Mouse (Mus musculus): ENCODE measurements around the gene Zfp677. TPM values are rescaled to one million over a fixed set of nuclear protein-coding genes. Genes with fewer than 3 reads are reported as not detected.

The Zfp677 gene
- polyA plus RNA-seq (2014; fragmentation: Illumina TruSeq; extraction: RNeasy Lipid Tissue Mini Kit (QIAGEN cat#74804); ENCODE audit: low read depth, low replicate concordance): 1.3 TPM

GRCm38 (mm10) chr17:21383391-21384056 lies at the start of gene Zfp677:
Zfp677 (plus strand) TSS chr17:21383748.

GRCm38 (mm10) chr17:21422664-21423599 lies 39.4 kb downstream of the Zfp677 start, which contains the start of gene Zfp54:
Zfp54 (plus strand) TSS chr17:21423227.

Other genes starting within 250 kb of the Zfp677 start
- gene Vmn1r234, start 157.7 kb upstream of the Zfp677 start, polyA plus RNA-seq (2014; fragmentation: Illumina TruSeq; extraction: RNeasy Lipid Tissue Mini Kit (QIAGEN cat#74804); ENCODE audit: low read depth, low replicate concordance): not detected
- gene Vmn1r235, start 127.3 kb upstream of the Zfp677 start, polyA plus RNA-seq (2014; fragmentation: Illumina TruSeq; extraction: RNeasy Lipid Tissue Mini Kit (QIAGEN cat#74804); ENCODE audit: low read depth, low replicate concordance): not detected
- gene Vmn1r236, start 100.8 kb upstream of the Zfp677 start, polyA plus RNA-seq (2014; fragmentation: Illumina TruSeq; extraction: RNeasy Lipid Tissue Mini Kit (QIAGEN cat#74804); ENCODE audit: low read depth, low replicate concordance): not detected
- not detected for gene Vmn1r237, start 71.9 kb upstream of the Zfp677 start, polyA plus RNA-seq (2014; fragmentation: Illumina TruSeq; extraction: RNeasy Lipid Tissue Mini Kit (QIAGEN cat#74804); ENCODE audit: low read depth, low replicate concordance)
- gene Zfp54, start 39.5 kb downstream of the Zfp677 start, polyA plus RNA-seq (2014; fragmentation: Illumina TruSeq; extraction: RNeasy Lipid Tissue Mini Kit (QIAGEN cat#74804); ENCODE audit: low read depth, low replicate concordance): 2.3 TPM
- gene Zfp51, start 66.6 kb downstream of the Zfp677 start, polyA plus RNA-seq (2014; fragmentation: Illumina TruSeq; extraction: RNeasy Lipid Tissue Mini Kit (QIAGEN cat#74804); ENCODE audit: low read depth, low replicate concordance): 8.2 TPM
- 3.6 TPM for gene Zfp53, start 105.2 kb downstream of the Zfp677 start, polyA plus RNA-seq (2014; fragmentation: Illumina TruSeq; extraction: RNeasy Lipid Tissue Mini Kit (QIAGEN cat#74804); ENCODE audit: low read depth, low replicate concordance)
- 8.1 TPM for gene Zfp52, start 151.8 kb downstream of the Zfp677 start, polyA plus RNA-seq (2014; fragmentation: Illumina TruSeq; extraction: RNeasy Lipid Tissue Mini Kit (QIAGEN cat#74804); ENCODE audit: low read depth, low replicate concordance)
- 6.7 TPM for gene Zfp948, start 183.3 kb downstream of the Zfp677 start, polyA plus RNA-seq (2014; fragmentation: Illumina TruSeq; extraction: RNeasy Lipid Tissue Mini Kit (QIAGEN cat#74804); ENCODE audit: low read depth, low replicate concordance)

Measured in heart, adult 10 weeks (tissue).